Mouse (Mus musculus) lung, embryonic 16.5 days (tissue): Measurements from ENCODE around the gene Ms4a8a. TPM values are rescaled to one million over a fixed set of nuclear protein-coding genes. Genes with fewer than 3 reads are reported as not detected.
A peak's percentile ranks its signal among the peaks of the same experiment; 100 is the strongest.

Experiments used
- ATAC-seq: fragments of 200-750 bp; cut with Nextera tagmentation; 2 replicates; pipeline ENCODE4 v1.8.0; 2017; ENCODE audit warnings: low read depth, mild to moderate bottlenecking, moderate library complexity
- H3K27ac ChIP-seq: fragments of 300-500 bp; sonication (generic); 2 replicates; pipeline ENCODE4 v1.5.1; 2014; ENCODE audit warnings: mild to moderate bottlenecking, control low read depth, low read length
- H3K27me3 ChIP-seq: fragments of 300-500 bp; sonication (generic); 2 replicates; pipeline ENCODE4 v1.6.1; 2014; ENCODE audit warnings: low read depth, low read length, mixed read lengths; ENCODE audit not compliant: control insufficient read depth, insufficient read depth
- H3K36me3 ChIP-seq: fragments of 300-500 bp; sonication (generic); 2 replicates; pipeline ENCODE4 v1.6.1; 2014; ENCODE audit warnings: low read length; ENCODE audit not compliant: control insufficient read depth, insufficient read depth
- H3K4me1 ChIP-seq: fragments of 300-500 bp; sonication (generic); replicated peaks from 2 replicates; pipeline ENCODE4 v1.6.1; 2014; ENCODE audit warnings: low read length, mixed read lengths; ENCODE audit not compliant: control insufficient read depth, insufficient read depth
- H3K4me2 ChIP-seq: fragments of 300-500 bp; sonication (generic); 2 replicates; pipeline ENCODE4 v1.6.1; 2014; ENCODE audit warnings: low read depth, low read length, control low read depth
- H3K4me3 ChIP-seq: fragments of 300-500 bp; sonication (generic); 2 replicates; pipeline ENCODE4 v1.5.1; 2014; ENCODE audit warnings: mild to moderate bottlenecking, low read length, control low read depth
- H3K9ac ChIP-seq: fragments of 300-500 bp; sonication (generic); 2 replicates; pipeline ENCODE4 v1.6.1; 2014; ENCODE audit warnings: low read length, control low read depth
- H3K9me3 ChIP-seq: fragments of 300-500 bp; sonication (generic); 2 replicates; pipeline ENCODE4 v1.6.1; 2016; ENCODE audit warnings: low read length; ENCODE audit not compliant: control insufficient read depth
- WGBS: fragments of 180-500 bp; shearing (Covaris S2); extraction: QIAGEN DNeasy Blood & Tissue Kit; methylation state at CpG from one replicate; pipeline ENCODE4 v1.1.7; 2014; 5-methylcytosine and 5-hydroxymethylcytosine counted together
- polyA plus RNA-seq: library from polyadenylated mRNA; unstranded; fragments of >200 nt; fragmentation: Nextera tagmentation; extraction: Ambion mirVana; gene quantifications from 2 replicates; pipeline ENCODE4 v1.2.1, GENCODE M21; 2015

Ms4a8a gene
- polyA plus RNA-seq, 1 experiment from 2014 or later, result not detected

GRCm38 (mm10) chr19:11044996-11045711, 35.7 kb downstream of the Ms4a8a start:
- H3K36me3 ChIP-seq, result no peaks in the 10 kb centered on the region
- peak overlapping the region; percentile 80 for H3K4me2 ChIP-seq
- H3K4me3 ChIP-seq, result peak overlapping the region; percentile 45
- H3K9me3 ChIP-seq, result no peaks in the 10 kb centered on the region
- ATAC-seq, result peak; percentile 100
- WGBS, result 5% methylated on average over 39 of the region's 40 CpGs
- H3K9ac ChIP-seq, result peak overlapping the region; percentile 62
- no peaks in the 10 kb centered on the region for H3K27me3 ChIP-seq
- H3K4me1 ChIP-seq, result no peaks in the 10 kb centered on the region
- H3K27ac ChIP-seq, result no peak overlapping the region

GRCm38 (mm10) chr19:11044671-11044995, 36.3 kb downstream of the Ms4a8a start:
- no peaks in the 10 kb centered on the region for H3K27me3 ChIP-seq
- no peaks in the 10 kb centered on the region for H3K4me1 ChIP-seq
- H3K4me2 ChIP-seq, result peak overlapping the region; percentile 80
- peak; percentile 77 for ATAC-seq
- WGBS, result 14% methylated on average over 5 of the region's 5 CpGs
- H3K4me3 ChIP-seq, result peak overlapping the region; percentile 45
- no peak overlapping the region for H3K27ac ChIP-seq
- no peaks in the 10 kb centered on the region for H3K36me3 ChIP-seq
- peak overlapping the region; percentile 62 for H3K9ac ChIP-seq
- no peaks in the 10 kb centered on the region for H3K9me3 ChIP-seq

GRCm38 (mm10) chr19:11037570-11037969, 43.3 kb downstream of the Ms4a8a start:
- no peak overlapping the region for H3K27ac ChIP-seq
- H3K36me3 ChIP-seq, result no peaks in the 10 kb centered on the region
- no peak overlapping the region for H3K4me2 ChIP-seq
- H3K4me3 ChIP-seq, result no peak overlapping the region
- H3K4me1 ChIP-seq, result no peaks in the 10 kb centered on the region
- no peak for ATAC-seq
- H3K9me3 ChIP-seq, result no peaks in the 10 kb centered on the region
- no peaks in the 10 kb centered on the region for H3K27me3 ChIP-seq
- H3K9ac ChIP-seq, result no peak overlapping the region

GRCm38 (mm10) chr19:11022382-11022781, 58.5 kb downstream of the Ms4a8a start:
- Histone ChIP-seq H3K27ac (no peak overlapping the region), H3K27me3 (no peaks in the 10 kb centered on the region), H3K4me2 (no peak overlapping the region), H3K4me3 (no peak overlapping the region), H3K36me3 (no peaks in the 10 kb centered on the region), H3K9ac (no peak overlapping the region), H3K9me3 (no peaks in the 10 kb centered on the region), H3K4me1 (no peaks in the 10 kb centered on the region)
- no peak for ATAC-seq

GRCm38 (mm10) chr19:11017891-11018290, 63.0 kb downstream of the Ms4a8a start, which contains the start of gene Ms4a18:
Ms4a18 (minus strand) TSS chr19:11018031.
- Histone ChIP-seq H3K27ac (no peak within 1 kb of the TSS), H3K27me3 (no peaks in the 10 kb centered on the region), H3K4me2 (no peak within 1 kb of the TSS), H3K36me3 (no peaks in the 10 kb centered on the region), H3K9ac (no peak within 1 kb of the TSS), H3K9me3 (no peaks in the 10 kb centered on the region), H3K4me3 (no peak within 1 kb of the TSS), H3K4me1 (no peaks in the 10 kb centered on the region)
- ATAC-seq, result no peak
- WGBS, result 84% methylated on average over 3 of the region's 3 CpGs

Other genes with a start within 250 kb of the Ms4a8a start
- 0.50 and 0.83 TPM in 2 replicates for gene Slc15a3, start 241.4 kb downstream of the Ms4a8a start, polyA plus RNA-seq
- gene Tmem132a, start 211.2 kb downstream of the Ms4a8a start, polyA plus RNA-seq, result 66.5 and 71.7 TPM in 2 replicates
- gene Tmem109, start 199.1 kb downstream of the Ms4a8a start, polyA plus RNA-seq, result 145 and 147 TPM in 2 replicates
- 33.0 and 34.4 TPM in 2 replicates for gene Prpf19, start 185.9 kb downstream of the Ms4a8a start, polyA plus RNA-seq
- not detected in 2 replicates for gene Zp1, start 160.5 kb downstream of the Ms4a8a start, polyA plus RNA-seq
- 0.11 and 0.16 TPM in 2 replicates for gene Ptgdr2, start 143.9 kb downstream of the Ms4a8a start, polyA plus RNA-seq
- 22.6 and 23.9 TPM in 2 replicates for gene Ccdc86, start 131.8 kb downstream of the Ms4a8a start, polyA plus RNA-seq
- gene Ms4a10, start 106.4 kb downstream of the Ms4a8a start, polyA plus RNA-seq, result not detected in 2 replicates
- gene Ms4a15, start 87.9 kb downstream of the Ms4a8a start, polyA plus RNA-seq, result not detected in 2 replicates
- gene Ms4a18, start 63.1 kb downstream of the Ms4a8a start, polyA plus RNA-seq, result not detected in 2 replicates
- not detected in 2 replicates for gene 1700017D01Rik, start 49.8 kb upstream of the Ms4a8a start, polyA plus RNA-seq
- not detected in 2 replicates for gene 1700025F22Rik, start 84.2 kb upstream of the Ms4a8a start, polyA plus RNA-seq
- not detected in 2 replicates for gene Ms4a13, start 115.6 kb upstream of the Ms4a8a start, polyA plus RNA-seq
- gene Ms4a12, start 151.3 kb upstream of the Ms4a8a start, polyA plus RNA-seq, result not detected in 2 replicates
- gene Ms4a1, start 185.1 kb upstream of the Ms4a8a start, polyA plus RNA-seq, result not detected in 2 replicates
- gene Ms4a5, start 202.8 kb upstream of the Ms4a8a start, polyA plus RNA-seq, result not detected in 2 replicates
- gene Ms4a14, start 233.4 kb upstream of the Ms4a8a start, polyA plus RNA-seq, result 0.09 TPM in 1 of 2 replicates, not detected in the other